Mouse (Mus musculus): ENCODE measurements at regions not wholly inside any gene's neighbourhood (a gene's known extent, or its start where the extent isn't known, plus 50 kb on each side); places are given as distances from the start of the nearest gene placed in this dataset.
A peak's percentile ranks its signal among the peaks of the same experiment; 100 is the strongest.
"Not testable (repeated sequence)": the region's sequence is repeated elsewhere in the genome, so short reads cannot be mapped to it uniquely, and the experiment has no call there.

DNA sequence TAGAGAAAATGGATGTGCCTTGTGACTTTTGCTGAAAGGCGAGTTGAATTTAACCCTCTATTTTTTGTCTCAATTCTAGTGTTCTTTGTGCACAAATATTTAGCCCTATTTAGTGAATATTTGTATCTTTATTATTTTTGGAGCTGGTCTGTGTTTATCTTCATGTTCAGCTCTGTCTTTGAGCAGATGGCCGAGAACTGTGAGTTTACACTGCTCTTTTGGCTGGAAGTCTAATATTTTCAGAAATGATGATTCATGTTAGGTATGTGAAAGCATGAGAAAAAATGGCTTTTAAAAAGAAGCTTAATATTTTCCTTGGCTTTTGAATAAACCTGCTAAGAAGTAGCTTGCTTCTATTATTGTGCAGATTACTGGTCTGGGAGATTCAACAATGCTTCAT is 505.4 kb downstream of the Sema5a start:
- no peak for DNase-seq

DNA sequence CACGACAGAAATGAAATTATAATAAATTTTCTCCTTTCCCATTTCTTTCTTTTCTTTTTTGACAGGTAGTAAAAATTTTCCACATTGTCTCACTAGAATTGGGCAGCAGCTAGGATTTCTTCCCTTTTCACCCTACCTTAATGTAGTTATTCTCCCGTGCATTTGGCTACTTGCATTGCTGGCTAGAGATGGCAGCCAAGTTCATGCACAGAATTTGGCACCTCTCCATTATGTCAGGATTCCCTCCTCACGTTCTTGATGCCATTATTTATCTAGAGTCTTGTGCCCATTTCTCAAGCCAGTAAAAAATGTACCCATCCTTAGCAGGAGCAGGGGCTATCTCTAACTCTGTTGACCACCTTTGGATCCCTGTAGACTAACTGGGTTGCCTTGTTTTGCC is 507.4 kb downstream of the Sema5a start:
- DNase-seq = no peak

DNA sequence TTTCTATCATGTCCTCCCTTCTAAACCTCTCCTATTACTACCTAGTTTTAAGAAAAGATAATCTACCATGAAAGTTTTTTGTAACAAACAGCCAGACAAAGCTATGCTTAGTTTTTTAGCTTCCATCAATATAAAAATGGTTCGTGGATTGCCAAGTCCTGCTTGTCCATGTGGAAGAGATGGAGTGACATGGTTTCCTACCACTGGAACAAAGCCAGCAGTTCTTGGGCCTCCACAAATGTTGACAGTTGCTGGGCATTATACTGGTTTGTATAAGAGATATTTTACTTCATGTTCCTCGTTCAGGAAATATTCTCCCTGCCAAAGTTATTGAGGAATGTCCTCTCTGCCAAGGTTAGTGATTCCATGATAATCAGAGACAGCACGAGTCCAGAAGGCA is 515.5 kb downstream of the Sema5a start:
- no peak for DNase-seq

DNA sequence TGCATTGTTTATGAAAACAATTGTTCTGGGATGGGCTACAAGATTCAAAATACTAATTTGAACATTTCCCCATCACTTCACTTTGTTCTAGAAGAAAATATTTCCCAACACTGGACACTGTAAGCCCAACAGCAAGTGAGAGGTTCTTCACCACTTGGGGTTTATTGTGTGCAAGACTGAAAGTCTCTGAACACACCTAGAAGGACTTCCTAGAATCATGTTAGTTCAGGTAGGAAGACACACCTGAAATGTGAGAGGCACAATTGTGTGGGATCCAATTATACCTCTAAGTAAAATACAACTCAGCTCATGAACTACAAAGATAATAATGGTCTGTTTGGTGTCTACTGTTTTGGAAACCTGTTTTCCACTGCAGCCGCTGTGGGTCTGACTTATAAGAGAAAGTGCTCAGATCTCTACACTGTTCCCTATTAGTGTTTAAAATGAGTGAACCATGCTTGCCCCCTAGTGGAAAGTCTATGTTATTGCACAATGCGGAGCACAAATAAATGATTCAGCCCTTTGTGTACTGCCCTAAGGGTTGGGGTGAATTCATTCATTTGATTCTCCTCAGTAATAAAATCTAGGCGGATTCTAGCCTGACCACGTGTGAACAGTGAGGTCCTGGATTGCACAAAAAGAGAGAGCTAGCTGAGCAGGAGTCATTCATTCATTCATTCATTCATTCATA is 521.5 kb downstream of the Sema5a start:
- peak; percentile 27 for DNase-seq

DNA sequence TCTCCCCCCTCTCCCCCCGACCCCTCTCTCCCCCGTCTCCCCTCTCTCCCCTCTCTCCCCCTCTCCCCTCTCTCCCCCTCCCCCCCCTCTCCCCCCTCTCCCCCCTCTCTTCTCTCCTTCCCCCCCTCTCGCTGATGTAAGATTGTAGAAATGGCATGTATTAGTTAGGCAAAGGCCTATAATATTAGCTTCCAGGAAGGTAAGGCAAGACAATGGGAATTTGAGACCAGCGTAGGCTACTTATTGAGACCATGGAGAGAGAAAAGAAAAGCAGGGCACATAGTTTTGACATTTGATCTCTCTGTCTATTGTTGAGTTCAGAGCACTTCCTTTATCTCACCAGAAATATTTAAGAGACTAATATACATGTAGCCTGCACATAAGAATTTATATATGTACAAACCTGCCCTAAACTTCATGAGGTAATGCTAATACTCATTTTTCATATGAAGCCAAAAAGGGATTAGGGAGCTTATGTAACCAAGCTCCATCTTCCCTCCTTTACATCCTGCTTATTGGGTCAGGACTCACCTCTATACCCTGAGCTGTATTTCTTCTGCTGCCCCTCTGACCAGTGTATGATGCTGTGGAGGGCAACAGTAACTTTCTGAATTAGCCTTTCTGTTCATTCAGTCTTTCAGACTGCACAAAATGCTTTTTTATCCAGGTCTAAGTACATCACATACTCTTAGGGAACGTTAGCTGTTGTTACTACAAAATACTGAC is 522.3 kb downstream of the Sema5a start:
- DNase-seq = no peak

DNA sequence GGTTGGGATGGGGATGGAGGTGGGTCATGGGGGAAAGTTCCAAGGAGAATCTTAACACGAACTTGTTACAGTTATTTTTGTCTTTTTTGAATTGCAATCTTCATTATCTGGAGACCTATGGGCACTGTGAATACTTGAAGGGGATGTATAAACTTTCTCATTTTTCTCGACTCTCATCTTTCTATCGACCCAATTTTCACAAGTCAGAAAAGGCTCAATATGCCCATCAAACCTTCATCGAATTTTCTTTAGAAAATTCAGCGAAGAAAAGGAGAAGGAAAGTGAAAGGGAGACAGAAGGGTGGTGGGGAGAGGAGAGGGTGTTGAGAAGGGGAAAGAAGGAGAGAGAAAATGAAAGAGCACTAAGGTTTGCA is 533.6 kb downstream of the Sema5a start:
- not testable (repeated sequence) for DNase-seq

DNA sequence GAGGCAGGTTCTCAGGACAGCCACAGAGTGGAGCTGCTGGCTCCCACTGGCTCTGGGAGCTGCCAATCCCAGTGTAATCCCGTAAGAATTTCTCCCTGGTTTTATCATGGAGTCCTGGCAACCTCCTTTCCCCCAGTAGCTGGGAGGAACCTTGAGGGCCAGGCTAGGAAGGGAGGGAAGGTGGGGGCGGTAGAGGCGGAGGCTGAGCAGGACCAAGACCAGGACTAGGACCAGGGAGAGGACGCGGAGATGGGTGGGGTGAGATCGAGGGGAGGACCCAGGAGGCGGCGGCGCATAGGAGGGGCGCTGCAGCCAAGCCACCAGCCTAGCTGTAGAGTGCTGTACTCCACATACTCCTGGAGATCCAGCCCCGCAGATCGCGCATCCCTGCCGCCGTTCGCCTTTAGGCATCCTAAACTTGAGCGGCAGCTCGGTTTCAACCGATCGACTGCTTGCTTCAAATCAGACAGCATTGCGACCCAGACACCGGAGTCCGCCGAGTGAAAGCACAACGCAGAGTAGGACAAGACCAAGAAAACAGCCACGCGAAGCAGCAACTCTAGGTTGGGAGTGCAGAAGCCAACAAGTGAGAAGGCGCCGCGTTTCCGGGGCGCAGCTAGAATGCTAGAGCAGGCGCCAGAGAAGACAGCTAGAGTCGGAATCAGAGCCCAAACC is 534.1 kb downstream of the Sema5a start:
- peak; percentile 80 for DNase-seq

DNA sequence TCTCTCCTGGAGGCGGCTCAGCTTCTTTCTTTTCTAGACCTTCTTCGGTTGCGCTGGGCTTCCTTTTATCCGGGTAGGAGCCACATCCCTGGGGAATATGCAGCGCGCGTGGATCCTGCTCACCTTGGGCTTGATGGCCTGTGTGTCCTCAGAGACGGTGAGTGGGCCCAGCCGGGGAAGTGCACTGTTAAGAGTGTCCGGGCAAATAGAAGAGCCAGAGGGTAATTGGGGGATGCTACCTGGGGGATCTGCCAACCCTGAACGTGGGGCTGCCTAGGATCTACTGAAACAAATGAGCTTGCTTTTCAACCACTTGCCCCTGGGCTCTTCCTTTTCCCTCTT is 534.6 kb downstream of the Sema5a start:
- DNase-seq = not testable (repeated sequence)

DNA sequence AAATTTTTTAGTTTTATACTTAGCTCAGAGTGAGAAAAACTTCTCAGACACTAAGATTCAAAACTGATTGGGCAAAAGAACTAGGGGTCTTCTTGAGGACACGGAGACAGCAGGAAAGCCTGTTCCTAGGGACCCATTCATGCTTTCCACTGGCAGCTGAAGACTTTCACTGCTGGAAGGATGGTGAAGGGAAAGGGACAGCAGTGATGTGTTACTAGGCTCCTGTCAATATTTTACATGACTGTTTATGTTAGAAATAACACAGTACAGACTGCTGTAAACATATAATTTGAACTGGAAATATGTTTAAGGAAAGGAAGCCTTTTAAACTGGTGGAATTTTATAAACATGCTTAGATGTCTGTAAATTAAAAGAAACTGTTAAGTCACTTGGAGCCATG is 537.0 kb downstream of the Sema5a start:
- DNase-seq = not testable (repeated sequence)

DNA sequence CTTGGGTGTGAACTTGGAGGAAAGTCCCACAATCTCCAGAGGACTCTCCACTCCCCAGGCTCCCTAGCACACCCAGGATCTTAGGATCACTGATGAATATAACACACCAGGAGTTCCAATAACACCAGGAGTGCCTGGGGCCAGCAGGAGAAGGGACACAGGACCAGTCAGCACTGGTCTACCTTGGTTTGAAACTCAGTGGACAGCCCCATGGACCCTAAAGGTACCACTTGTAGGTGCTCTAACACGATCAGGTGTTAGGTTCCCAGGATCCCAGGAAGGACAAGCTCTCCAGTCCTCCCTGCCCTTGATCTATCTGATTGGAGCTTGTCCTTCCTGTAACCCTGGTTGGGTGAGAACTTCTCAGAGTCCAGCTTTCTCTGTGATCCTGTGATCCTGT is 554.6 kb downstream of the Sema5a start:
- DNase-seq = no peak

DNA sequence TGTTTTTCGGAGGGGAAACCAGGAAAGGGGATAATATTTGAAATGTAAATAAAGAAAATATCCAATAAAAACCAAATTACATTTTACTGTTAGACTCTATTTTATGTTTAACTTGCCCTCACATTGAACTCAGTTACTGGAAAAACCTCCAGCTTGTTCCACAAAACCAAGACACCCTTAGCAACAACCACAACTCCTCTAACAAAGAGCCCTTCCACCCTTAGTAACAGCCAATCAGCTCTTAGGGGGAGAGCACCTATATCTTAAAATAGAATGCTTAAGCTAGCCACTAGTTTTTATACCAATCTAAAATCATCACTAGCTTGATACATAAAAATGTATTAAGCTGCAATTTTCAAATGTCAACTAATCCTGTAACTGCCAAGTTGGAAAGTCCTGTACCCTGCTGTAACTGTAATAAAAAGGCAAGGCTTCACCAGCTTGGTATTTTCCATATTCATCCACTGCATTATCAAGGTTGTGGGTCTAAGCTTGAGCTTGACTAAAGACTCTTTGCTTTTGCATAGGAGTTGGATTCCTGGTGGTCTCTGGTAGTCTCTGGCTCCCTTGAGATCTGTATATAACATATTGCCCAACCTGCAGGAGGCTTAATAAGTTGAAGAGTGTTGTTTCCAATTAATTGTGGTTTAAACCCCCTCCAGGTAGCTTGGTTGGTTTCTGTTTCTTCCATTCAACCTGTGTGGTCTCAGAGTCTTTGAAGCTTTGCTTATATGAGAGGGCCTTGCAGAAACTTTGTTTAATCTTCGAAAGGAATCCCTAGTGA is 566.4 kb downstream of the Sema5a start:
- DNase-seq = no peak

DNA sequence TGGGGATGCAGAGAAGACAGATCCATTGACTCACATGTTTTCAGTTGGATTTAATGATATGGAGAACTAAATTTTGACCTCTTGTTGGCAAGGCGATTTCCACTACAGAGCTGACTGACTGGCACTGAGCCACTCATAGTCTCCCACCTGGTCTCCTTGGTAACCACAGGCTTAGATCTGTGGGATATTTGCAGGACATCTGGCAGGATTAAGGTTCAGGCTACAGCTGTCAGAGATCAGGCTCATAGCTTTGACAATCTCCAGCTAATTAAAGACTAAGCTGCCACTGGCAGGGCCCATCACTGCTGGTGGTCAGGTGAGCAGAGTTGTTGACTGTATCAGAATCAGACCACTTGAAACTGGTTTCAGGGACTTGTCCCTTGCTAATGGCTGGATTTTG is 595.4 kb downstream of the Sema5a start:
- DNase-seq = no peak
